Mouse (Mus musculus): ENCODE results near the gene Pkp1.

DNA sequence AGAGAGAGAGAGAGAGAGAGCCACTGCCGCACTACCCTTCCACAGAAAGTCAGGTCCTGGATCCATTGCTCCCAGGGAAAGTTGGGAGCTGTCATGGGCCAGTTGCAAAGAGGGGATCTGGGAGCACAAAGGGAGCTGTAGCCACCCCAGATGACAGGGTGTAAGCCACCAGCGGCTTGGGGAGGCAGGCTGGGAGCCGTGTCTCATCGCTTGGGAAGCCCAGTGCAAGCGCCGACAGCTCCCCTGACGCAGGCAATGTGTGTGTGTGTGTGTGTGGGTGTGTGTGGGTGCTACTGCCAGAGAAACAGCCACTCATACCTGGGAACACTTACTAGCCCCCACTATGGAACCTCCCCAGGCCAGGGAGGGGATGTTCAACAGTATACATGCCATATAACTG, 23.1 kb upstream of the Pkp1 start:
- TF ChIP-seq POLR2A (IDR thresholded peaks at IDR 0.05; ENCODE audit: extremely low read depth, insufficient read depth, low read length) (no peak), CTCF (IDR thresholded peaks at IDR 0.05; ENCODE audit: low read depth, low read length) (no peak)

All from liver, adult 2 months (tissue).